Mouse (Mus musculus) B cell, adult 62 days (primary cell): ENCODE results near the gene Scrg1. TPM values are rescaled to one million over a fixed set of nuclear protein-coding genes. Genes with fewer than 3 reads are reported as not detected.

ENCODE experiments used
- total RNA-seq: library from RNA; stranded (reverse); gene quantifications from 4 replicates; pipeline ENCODE4 v1.2.4, GENCODE M21; 2023

Gene Scrg1
- not detected in 4 replicates for total RNA-seq

DNA sequence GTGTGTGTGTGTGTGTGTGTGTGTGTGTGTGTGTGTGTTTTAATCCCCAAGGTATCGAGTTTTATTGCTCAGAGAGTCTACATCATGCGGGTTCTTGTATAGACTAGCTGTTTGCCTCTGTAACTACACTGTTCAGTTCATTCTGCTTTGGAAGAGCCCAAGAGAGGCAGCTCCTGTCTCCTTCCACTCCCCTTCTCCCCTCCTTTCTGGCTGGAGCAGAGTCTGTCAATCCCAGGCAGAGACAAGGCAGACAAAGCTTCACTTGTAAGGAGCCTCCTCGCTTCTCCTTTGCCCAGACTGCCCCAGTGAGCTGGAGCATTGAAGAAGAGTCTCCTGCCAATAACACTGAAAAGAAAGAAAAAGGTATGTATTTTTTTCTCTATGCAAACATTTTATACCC, at the start of gene Scrg1:
Gene Scrg1, plus strand, starts transcription at position 159 of the 400 bp plus-strand sequence.

DNA sequence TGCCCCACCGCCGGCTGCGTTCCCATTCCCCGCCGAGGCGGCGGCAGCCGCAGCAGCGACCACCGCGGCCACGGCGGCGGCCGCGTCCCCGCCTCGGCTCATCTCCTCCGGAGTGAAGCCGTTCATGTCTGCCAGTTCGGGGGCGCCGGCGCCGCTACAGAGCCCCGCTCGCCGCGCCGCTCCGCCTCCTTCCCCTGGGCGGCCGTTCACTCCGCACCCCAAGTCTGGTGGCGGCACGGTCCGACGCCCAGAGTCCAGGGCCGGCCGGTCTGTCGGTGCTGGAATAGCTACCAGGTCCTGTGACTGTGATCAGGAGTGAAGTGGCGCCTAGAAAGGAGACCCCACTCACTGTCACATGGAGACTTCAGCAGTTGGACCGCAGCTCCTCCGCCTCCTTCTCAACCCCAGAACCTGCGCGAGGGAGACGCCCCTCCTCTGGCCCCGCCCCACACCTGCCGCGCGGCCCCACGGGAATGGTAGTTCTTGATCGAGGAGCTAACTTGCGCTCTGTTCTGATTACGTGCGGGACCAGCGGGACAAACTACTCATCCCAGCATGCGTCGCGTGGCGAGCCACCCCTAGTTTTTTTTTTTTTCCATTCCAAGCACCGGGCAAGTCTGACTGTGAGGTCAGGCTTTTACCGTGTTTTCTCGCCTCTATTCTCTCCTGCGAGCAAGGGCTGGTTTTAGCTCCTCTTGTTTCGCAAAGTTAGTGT, 31.9 kb downstream of the Scrg1 start, which contains the start of gene Sap30:
Gene Sap30, minus strand, starts transcription at position 420 of the 715 bp plus-strand sequence.

GRCm38 (mm10) chr8:57511316-57512118, 55.8 kb downstream of the Scrg1 start, which contains the start of gene Hmgb2:
TSS of gene Hmgb2 (plus strand) at chr8:57511907.

Other genes starting within 250 kb of the Scrg1 start
- not detected in 4 replicates for gene Hand2, start 134.9 kb upstream of the Scrg1 start, total RNA-seq
- 11.7 to 13.3 TPM (median 12.8 TPM) in 4 replicates for gene Sap30, start 31.9 kb downstream of the Scrg1 start, total RNA-seq
- 176 to 210 TPM (median 188 TPM) in 4 replicates for gene Hmgb2, start 56.0 kb downstream of the Scrg1 start, total RNA-seq
- 12.7 to 14.2 TPM (median 13.3 TPM) in 4 replicates for gene Galnt7, start 197.1 kb downstream of the Scrg1 start, total RNA-seq